Mouse (Mus musculus) C2C12 (cell line): Measurements from ENCODE around the gene C530008M17Rik. TPM values are rescaled to one million over a fixed set of nuclear protein-coding genes. Genes with fewer than 3 reads are reported as not detected.

ENCODE experiments used
- H3K27me3 ChIP-seq: one replicate; pipeline ENCODE4 v1.6.1; 2011; ENCODE audit not compliant: control insufficient read depth, insufficient read depth, insufficient read length
- H3K36me3 ChIP-seq: one replicate; pipeline ENCODE4 v1.6.1; 2011; ENCODE audit not compliant: control insufficient read depth, insufficient read depth
- H3K4me3 ChIP-seq: one replicate; pipeline ENCODE4 v1.5.1; 2011; ENCODE audit warnings: mild to moderate bottlenecking, control low read depth; ENCODE audit not compliant: poor library complexity, insufficient read depth, severe bottlenecking
- H3K79me2 ChIP-seq: one replicate; pipeline ENCODE4 v1.6.1; 2011; ENCODE audit not compliant: control insufficient read depth, insufficient read depth
- H3K79me3 ChIP-seq: one replicate; pipeline ENCODE4 v1.6.1; 2011; ENCODE audit warnings: low read depth, control low read depth
- H3ac ChIP-seq: one replicate; pipeline ENCODE3; 2011; ENCODE audit warnings: low read depth; ENCODE audit not compliant: control insufficient read depth, insufficient read length
- CEBPB ChIP-seq: IDR thresholded peaks from one replicate; pipeline ENCODE4 v1.6.1; 2011; ENCODE audit warnings: low read depth, mild to moderate bottlenecking, control low read depth, moderate library complexity
- CTCF ChIP-seq: IDR thresholded peaks from one replicate; pipeline ENCODE4 v1.5.1; 2011; ENCODE audit not compliant: control insufficient read depth, insufficient read depth, insufficient read length
- FOSL1 ChIP-seq: IDR thresholded peaks from one replicate; pipeline ENCODE4 v1.8.0; 2011; ENCODE audit warnings: mild to moderate bottlenecking, low read length; ENCODE audit not compliant: poor library complexity, insufficient read depth, severe bottlenecking
- MAX ChIP-seq: IDR thresholded peaks from one replicate; pipeline ENCODE4 v1.6.1; 2011; ENCODE audit warnings: mild to moderate bottlenecking, control low read depth
- MYOD1 ChIP-seq: IDR thresholded peaks from one replicate; pipeline ENCODE4 v1.6.1; 2011; ENCODE audit warnings: low read depth; ENCODE audit not compliant: control insufficient read depth, insufficient read length
- MYOG ChIP-seq: IDR thresholded peaks from one replicate; pipeline ENCODE4 v1.6.1; 2011; ENCODE audit not compliant: control insufficient read depth, insufficient read length; ENCODE audit errors: extremely low read depth
- USF1 ChIP-seq: IDR thresholded peaks from one replicate; pipeline ENCODE4 v1.6.1; 2011; ENCODE audit warnings: low read depth, mild to moderate bottlenecking, control low read depth, moderate library complexity
- polyA plus RNA-seq: library from polyadenylated mRNA; unstranded; fragments of >200 nt; fragmentation: generic; extraction: Trizol; gene quantifications from one replicate; pipeline ENCODE4 v1.2.1, GENCODE M21; 2012; ENCODE audit warnings: missing spikeins

Gene C530008M17Rik
- polyA plus RNA-seq, 1 experiment = 4.6 TPM

- H3K36me3 ChIP-seq = no peaks in the 10 kb centered on the region
- no peaks in the 10 kb centered on the region for H3K27me3 ChIP-seq
- no peaks in the 10 kb centered on the region for H3K79me2 ChIP-seq
- H3ac ChIP-seq = no peak overlapping the region
- TF ChIP-seq MAX = no peak
- TF ChIP-seq FOSL1 = no peak
- TF ChIP-seq MYOG = no peak
- TF ChIP-seq CEBPB = no peak
- no peak for TF ChIP-seq MYOD1
- no peak for TF ChIP-seq USF1
- no peak for TF ChIP-seq CTCF
- no peaks in the 10 kb centered on the region for H3K79me3 ChIP-seq
- H3K4me3 ChIP-seq = no peak overlapping the region
Observed at GRCm38 (mm10) chr5:76668547-76668946, 12.2 kb downstream of the C530008M17Rik start.

- TF ChIP-seq CEBPB (no peak), MAX (no peak), FOSL1 (no peak), USF1 (no peak), MYOG (no peak), CTCF (no peak), MYOD1 (no peak)
- no peak overlapping the region for H3ac ChIP-seq
- no peaks in the 10 kb centered on the region for H3K79me3 ChIP-seq
- H3K27me3 ChIP-seq = no peaks in the 10 kb centered on the region
- H3K79me2 ChIP-seq = no peaks in the 10 kb centered on the region
- H3K4me3 ChIP-seq = no peak overlapping the region
- H3K36me3 ChIP-seq = no peaks in the 10 kb centered on the region
Observed at GRCm38 (mm10) chr5:76670183-76670582, 13.9 kb downstream of the C530008M17Rik start.

GRCm38 (mm10) chr5:76674022-76674653, 17.8 kb downstream of the C530008M17Rik start:
- no peak for TF ChIP-seq USF1
- no peak for TF ChIP-seq FOSL1
- TF ChIP-seq MYOD1 = no peak
- no peak for TF ChIP-seq MAX
- no peak for TF ChIP-seq MYOG
- TF ChIP-seq CTCF = no peak
- no peak for TF ChIP-seq CEBPB
- Histone ChIP-seq H3K79me3 (no peaks in the 10 kb centered on the region), H3K79me2 (no peaks in the 10 kb centered on the region), H3ac (no peak overlapping the region), H3K4me3 (no peak overlapping the region), H3K36me3 (no peaks in the 10 kb centered on the region), H3K27me3 (no peaks in the 10 kb centered on the region)

GRCm38 (mm10) chr5:76675369-76675768, 19.1 kb downstream of the C530008M17Rik start:
- H3ac ChIP-seq = no peak overlapping the region
- H3K4me3 ChIP-seq = no peak overlapping the region
- no peaks in the 10 kb centered on the region for H3K79me3 ChIP-seq
- H3K36me3 ChIP-seq = no peaks in the 10 kb centered on the region
- no peaks in the 10 kb centered on the region for H3K27me3 ChIP-seq
- H3K79me2 ChIP-seq = no peaks in the 10 kb centered on the region
- TF ChIP-seq USF1 (no peak), CTCF (no peak), FOSL1 (no peak), CEBPB (no peak), MAX (no peak), MYOD1 (no peak), MYOG (no peak)

- no peaks in the 10 kb centered on the region for H3K79me3 ChIP-seq
- H3ac ChIP-seq = no peak overlapping the region
- TF ChIP-seq CEBPB (no peak), FOSL1 (no peak), MYOG (no peak)
- no peaks in the 10 kb centered on the region for H3K79me2 ChIP-seq
- no peaks in the 10 kb centered on the region for H3K36me3 ChIP-seq
- H3K27me3 ChIP-seq = no peaks in the 10 kb centered on the region
- H3K4me3 ChIP-seq = no peak overlapping the region
Observed at GRCm38 (mm10) chr5:76680959-76681358, 24.6 kb downstream of the C530008M17Rik start.
